Mouse (Mus musculus): Measurements from ENCODE around the gene Arcn1.

The Arcn1 gene

DNA sequence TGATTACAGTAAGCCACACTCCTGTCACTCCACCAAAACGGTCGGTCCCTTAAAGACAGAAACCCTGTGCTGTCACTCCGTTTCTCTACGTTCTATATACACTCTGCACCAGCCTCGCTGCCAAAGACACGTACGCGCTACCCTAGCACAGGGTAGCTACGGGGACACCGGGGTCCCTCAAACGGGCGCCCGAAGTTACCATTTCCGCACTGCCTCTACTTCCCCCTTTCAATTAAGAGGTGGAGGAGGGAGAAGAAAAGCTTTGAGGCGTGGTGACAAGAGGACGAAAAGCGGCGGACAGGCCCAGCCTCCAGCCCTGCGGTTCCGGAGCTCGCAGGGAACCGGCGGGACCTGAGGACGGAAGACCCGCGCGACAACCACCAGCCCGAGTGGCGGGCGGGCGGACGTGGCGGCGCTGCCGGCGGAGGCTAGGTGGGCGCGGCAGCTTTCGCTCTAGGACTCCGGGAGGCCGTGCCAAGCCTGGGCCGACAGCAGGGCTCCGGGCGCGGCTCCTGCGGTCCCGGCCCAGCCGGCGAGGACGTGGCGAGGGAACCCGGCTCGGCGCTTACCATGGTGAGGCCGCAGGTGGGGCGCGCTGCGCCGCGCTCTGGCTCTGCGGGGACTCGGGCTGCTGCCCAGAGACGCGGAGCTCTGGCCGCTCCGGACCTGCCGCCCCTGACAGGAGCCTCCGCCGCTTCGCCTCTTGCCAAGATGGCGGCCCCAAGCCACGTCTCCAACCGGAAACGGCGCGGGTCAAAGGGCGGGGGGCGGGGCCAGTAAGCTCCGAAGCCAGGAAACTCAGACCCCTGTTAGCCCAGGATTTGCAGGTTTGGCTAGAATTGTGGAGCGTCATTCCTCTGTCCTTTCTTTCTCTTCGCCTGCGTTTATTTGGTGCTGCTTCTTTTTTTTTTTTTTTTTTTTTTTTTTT, at the start of gene Arcn1, which contains the start of gene Ift46:
Gene Arcn1 (minus strand): TSS at position 745 of the 928 bp plus-strand sequence.
Gene Ift46 (plus strand): TSS at position 808 of the 928 bp plus-strand sequence.
- peak; percentile 94 for DNase-seq (ENCODE audit: low read depth, low spot score)

DNA sequence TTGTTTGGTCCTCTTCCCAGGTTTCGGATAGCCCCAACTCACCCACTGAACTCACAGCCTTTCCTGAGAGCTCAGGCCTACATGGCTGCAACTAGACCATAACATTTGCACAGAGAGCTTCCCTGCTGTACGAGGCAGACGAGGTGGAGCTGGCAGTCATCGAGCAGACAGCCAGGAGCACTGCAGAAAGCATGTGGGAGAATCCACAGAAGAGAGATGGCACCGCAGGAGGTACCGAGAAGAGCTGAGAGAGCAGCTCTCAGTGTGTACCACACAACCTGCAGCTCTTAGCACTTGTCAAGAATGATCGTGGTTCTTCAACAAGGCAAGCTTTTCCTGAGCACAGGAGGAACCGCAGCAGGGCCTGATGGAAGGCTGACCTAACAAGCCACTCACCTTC, 46.5 kb upstream of the Arcn1 start:
- DNase-seq (ENCODE audit: low read depth, low spot score): no peak

DNA sequence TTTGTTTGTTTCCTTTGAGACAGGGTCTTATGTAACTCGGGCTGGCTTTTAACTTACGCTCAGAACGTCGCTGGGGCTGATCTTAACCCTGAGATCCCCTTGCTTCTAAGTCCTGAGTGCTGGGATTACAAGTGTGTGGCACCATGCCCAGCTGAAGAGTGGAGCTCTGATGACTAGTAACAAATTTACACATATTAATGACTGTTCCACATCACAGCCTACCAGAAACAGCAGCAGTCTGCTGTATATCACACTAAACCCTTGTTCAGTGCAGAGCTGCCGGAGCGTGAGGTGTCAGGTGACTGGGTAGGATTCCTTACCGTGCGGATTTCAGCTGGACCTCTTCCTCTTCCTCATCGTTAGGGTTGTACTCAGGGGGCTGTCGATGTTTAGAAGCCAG, 42.7 kb upstream of the Arcn1 start:
- no peak for DNase-seq (ENCODE audit: low read depth, low spot score)

DNA sequence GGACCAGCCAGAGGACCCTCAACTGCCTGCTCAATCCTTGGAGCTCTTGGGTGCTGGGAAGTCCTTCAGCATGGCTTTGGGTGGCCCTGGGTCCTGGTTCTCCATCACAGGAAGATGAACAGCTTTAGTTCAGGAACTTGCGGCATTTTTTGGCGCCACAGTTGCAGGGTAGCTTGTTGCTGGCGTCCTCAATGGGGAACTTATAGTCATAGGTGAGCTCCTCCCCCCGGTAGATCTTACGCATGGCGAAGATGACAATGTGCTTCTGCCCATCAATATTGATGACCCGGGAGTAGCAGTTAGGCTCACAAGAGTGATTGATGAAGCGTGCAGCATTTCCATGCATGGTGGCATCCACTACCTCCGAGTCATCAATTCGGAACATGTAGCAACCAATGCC, 40.1 kb upstream of the Arcn1 start:
- DNase-seq (ENCODE audit: low read depth, low spot score): no peak

DNA sequence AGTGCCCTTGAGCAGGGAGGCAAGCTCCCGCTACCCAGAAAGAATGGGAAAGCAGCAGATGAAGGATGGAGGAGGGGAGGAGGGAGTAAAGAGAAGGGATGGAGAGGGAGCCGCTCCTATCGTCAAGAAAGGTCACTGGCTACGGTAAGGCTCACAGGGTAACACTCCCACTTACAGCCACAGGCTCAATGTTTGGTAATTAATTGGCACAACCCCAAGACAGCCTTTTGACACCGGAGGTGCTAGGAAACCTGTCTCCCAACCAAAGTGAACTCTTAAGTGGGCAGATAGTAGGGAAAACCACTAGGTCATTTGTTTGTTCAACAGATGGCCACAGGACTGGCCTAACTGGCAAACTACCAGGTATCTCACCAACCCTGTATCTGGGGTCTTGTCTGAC, 39.5 kb upstream of the Arcn1 start:
- DNase-seq (ENCODE audit: low read depth, low spot score): no peak

DNA sequence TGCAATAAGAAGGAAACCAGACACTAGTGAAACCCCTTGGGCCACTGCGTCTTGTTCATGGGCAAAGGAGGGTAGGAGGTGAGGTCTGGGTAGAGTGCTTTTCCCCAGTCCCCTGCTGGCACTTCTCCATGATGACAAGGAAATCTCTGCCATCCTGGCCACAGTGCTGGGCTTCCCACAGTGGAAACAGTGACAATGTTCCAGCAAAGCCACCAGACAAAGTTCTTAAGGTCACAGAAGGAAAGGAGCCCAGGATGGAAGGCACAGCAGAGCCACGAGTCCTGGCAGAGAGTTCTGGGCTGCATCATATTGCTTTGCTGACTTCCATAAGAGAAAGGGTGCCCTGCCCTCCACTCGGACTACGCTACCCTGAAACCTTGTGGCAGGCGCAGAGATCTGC, 37.9 kb upstream of the Arcn1 start:
- DNase-seq (ENCODE audit: low read depth, low spot score): no peak

DNA sequence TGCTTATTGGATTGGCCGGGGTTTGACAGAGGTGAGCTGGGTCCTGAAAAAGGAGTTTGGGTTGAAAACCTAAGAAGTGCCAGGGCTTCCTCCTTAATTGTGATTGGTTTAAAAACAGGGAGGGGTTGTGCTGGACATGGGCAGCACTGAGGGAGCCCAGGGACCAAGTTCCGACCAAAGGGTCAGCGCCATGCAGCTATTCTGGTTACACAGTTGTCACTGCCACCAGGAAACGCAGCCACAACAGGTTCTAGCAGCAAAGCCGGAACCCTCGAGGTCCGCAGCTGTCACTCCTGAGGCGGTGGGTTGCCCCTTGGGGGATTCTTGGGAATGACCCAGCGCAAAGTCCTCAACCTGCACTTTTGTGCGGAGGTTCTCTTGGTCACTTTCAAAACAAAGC, 37.0 kb upstream of the Arcn1 start:
- DNase-seq (ENCODE audit: low read depth, low spot score): no peak

DNA sequence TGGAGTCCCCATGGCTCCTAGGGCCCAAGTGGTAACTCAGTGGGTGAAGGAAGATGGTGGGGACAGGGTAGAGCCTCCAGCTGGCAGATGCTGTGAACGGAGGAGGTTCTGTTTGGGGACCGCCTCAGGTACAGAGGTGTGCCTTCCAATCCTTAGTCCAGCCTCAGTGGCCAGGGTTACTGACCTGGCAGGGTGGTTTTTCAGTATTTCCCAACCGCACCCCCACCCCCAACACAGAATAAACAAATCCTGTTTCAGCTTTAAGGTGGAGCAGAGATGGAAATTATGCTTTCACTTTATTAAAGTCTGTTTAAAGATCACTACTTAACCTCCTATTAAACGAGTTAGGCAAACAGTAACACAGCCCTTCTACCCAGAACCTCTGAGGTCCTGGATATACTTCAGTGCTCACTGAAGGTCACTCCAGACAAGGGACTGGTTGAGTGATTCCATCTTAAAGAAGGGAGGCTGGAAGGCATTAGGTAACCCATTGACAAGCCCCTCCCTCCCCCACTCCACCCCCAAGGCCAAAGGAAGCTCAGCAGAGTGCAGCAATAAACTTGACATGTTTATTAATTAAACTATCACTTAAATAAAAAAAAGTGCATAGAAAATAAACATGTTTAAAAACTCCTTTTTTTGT, 35.3 kb upstream of the Arcn1 start, which contains the start of gene Ttc36:
Gene Ttc36 (minus strand): TSS at position 265 of the 643 bp plus-strand sequence.
- DNase-seq (ENCODE audit: low read depth, low spot score): no peak

DNA sequence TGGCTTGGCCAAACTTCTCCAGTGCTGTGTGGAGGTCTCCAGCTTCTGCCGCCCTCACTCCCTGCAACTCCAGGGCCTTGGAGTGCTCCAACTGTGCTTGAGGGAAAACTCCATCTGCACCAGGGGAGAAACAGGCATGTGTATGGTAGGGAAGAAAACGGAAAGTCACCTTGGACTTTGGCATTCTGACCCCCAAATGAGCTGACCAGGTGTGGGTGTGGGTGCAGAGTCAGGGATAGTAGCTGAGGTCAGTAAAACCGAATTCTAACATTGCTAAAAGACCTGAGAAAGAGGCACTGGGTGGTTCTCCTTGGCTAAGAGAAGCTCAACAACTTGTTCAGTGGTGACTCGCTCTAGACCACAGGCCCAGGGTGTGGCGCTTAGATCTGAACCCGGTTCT, 34.0 kb upstream of the Arcn1 start:
- no peak for DNase-seq (ENCODE audit: low read depth, low spot score)

DNA sequence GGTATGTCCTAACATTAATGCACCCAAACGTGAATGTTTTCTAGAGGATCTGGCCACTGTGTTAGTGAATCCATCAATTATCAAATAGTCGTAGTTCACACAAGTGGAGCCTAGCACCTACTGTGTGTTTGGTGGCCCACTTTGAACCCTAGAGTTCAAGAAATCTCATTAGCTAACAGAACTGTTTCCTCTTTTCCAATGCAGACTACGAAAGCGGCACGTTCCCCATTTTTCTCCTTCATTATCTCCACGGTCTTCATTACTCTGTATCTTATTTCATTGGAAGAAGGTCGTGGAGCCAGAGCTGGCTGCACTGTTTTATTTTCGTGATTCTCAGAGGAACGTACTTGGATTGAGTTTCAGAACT, 32.3 kb upstream of the Arcn1 start:
- DNase-seq (ENCODE audit: low read depth, low spot score): no peak

DNA sequence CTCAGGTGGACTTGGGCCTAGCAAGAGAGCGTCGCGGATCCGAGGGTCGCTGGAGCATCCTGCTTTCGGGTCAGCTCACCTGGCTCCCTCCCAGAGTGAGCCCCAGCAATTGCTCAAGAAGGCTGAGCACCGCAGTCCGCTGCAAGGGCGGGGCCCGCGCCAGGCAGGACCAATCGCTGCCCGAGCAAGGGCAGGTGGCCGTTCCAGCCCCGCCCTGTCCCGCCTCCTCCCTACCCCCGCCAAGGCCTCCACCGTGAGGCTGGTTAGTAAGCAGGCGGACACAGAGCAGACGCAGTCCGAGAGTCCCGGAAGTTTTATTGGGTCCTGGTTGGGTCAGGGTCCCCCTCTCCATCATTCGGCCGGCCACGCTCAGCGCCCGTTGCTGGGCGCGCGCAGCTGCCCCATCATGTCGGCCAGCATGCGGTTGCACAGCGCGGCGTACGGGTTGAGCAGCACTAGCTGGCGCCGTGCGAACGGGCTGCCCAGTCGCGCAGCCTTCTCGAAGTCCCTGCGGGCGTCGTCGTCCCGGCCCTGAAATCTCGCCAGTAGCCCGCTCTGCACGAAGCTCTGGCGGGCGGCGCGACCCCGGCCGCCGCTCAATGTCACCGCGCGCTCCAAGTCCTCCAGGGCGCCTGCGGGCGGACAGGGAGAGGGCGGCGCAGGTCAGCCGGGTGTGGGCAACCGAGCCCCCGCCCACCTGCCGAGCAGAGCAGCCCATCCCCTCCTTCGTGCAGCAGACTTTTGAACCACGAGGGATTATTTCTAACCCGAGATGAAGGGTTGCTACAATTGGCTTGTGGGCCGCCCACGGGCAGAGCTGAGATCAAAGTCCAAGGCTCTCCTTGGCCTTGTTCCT, 31.7 kb upstream of the Arcn1 start, which contains the start of gene Tmem25:
Gene Tmem25 (minus strand): TSS at position 206 of the 856 bp plus-strand sequence.
- DNase-seq (ENCODE audit: low read depth, low spot score): peak; percentile 74

DNA sequence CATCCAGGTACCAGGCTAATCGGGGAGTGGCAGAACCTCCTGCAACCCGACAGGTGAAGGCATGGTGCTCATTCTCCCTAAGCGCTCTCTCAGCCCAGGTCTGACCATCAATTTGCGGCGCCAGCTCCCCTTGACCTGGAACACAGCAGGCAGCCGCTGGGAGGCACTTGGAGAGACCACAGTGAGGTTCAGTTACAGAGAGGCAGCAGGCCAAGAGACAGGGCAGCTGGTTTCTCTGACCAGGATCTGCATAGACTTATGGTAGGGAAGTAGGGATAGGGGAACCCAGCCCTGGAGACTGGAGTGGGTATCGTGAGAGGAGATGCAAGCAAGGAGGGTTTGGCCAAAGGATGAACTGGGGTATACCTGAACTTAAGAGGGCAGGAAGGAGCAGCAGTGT, 30.7 kb upstream of the Arcn1 start:
- DNase-seq (ENCODE audit: low read depth, low spot score): no peak

DNA sequence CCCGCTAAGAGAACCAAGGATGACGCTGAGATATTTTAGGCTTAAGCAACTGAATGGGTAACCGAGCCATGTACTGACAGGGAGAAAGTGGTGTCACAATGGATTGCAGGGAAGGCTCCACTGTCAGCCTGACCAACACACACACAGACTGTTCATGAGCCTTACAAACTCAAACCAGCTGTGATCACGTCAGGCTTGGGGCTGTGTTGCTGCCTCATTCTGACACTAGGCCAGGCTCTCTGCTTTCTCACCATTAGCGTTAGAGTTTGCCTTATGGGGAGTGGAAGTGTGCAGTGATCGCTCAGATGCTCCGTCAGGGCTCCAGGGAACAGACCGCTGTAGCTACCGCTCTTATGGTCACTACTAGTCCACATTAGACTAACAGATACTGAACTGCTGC, 25.2 kb upstream of the Arcn1 start:
- DNase-seq (ENCODE audit: low read depth, low spot score): no peak

DNA sequence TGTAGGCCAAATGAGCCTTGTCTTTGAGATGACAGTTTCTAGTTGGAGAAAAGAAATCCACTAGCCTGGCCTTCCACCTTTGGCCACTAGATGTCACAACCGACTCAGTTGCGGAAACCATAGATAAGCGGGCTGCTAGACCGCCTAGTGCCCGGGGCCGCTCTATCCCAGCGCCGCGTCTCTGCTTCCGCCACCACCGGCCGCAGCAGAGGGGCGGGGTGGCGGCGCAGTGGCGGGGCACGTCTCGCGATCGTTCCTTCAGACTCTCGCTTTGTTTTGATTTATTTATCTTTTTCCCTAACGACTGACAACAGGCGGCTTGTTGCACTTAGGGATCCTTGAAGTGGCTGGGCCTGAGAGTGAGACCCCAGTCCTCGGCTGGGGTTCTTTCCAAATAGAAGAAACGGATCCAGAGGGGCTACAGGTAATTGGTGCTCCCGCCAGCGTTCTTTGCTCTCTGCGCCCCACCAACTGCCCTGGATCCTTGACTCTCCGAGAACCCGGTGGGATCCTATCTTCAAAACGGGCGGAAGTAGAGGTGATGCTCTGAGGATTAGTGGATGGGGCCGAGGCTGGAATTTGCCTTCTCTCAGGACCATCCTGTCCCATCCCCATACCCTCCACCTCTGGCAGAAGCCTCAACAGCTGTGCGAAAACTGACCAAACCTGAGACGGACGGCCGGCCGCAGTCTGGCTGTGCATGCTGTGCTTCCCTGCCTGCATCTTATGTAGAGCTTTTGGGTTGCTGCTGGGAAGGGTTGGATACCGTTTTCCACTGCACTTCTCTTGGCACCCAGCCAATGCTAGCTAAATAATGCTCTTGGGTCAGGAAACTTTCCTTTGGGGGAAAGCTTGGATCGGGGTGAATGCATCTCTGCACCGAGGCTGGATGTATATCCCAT, 5.4 kb upstream of the Arcn1 start:
- DNase-seq (ENCODE audit: low read depth, low spot score): peak; percentile 97

DNA sequence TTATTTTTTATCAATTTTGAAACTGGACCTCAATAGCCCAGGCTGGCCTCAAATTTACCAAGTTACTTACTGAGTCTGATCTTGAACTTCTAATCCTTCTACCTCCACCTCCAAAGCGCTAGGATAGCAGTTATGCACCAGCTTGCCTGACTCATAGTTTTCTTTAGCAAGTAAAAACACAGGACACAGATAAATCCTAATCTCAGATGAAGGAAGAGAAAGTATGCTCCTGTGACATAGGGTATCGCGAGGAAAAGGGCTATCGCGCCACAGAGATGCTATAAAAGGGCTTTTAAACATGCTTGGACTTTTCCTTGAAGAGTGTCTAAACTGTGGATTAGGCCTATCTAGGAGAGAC, 4.7 kb upstream of the Arcn1 start:
- no peak for DNase-seq (ENCODE audit: low read depth, low spot score)

DNA sequence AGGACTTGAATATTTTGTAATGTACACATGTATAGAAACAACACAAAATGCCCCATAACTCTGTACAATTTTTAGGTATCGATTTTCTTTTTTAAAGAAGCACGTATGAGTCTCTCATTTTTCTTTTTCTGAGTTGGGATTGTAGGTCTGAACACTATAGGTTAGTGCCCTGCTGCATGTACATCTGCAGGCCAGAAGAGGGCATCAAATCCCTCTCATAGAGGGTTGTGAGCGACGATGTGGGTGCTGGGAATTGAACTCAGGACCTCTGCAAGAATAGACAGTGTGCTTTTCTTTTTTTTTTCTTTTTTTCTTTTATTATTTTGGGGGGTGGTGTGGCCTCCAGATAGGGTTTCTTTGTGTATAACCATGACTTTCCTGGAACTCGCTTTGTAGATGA, 3.7 kb upstream of the Arcn1 start:
- peak; percentile 36 for DNase-seq (ENCODE audit: low read depth, low spot score)

DNA sequence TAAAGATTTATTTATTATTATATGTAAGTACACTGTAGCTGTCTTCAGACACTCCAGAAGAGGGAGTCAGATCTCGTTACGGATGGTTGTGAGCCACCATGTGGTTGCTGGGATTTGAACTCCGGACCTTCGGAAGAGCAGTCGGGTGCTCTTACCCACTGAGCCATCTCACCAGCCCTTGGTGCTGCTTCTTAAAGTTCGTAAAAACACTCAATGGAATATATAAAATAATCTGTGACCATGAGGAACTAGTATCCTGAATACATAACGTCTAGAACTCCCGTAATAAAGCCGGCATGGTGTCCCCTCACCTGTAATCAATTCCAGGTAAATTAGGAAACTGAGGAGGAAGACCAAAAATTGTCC, 367 bp upstream of the Arcn1 start:
- DNase-seq (ENCODE audit: low read depth, low spot score): peak; percentile 16

DNA sequence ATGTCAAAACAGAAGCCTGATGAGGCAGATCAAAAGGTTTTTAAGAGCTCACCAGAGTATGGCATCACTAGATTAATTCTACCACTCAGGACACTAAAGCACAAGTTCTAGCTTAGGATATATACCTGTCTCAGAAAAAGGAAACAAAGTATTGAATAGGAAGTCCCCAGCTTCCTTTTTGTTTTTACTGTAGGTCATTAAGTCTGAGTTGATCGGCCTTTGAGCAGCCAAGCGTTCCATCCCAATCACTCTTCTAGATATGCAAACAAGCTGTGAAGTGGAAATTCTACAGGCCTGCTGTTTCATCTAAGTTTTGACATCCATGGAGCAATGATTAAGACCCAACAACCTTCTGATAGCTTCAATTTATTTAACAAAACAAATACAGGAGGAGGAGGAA, 6.8 kb downstream of the Arcn1 start:
- no peak for DNase-seq (ENCODE audit: low read depth, low spot score)

DNA sequence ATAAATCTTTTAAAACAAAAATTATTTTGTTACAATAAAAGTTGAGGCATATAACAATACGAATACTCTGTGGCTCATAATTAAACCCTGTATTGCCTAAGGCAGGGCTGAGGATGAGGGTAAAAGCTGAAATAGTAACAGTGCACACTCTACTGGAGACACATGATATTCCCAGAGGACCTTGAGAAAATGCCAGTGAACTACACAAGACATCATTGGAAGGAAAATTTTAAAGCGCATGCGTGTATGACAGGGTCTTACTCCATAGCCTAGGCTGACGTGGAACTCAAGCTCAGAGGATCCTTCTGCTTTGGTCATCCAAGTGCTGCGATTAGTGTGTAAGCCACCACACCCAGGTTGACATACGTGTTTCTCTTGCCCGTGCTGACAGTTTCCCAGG, 19.2 kb downstream of the Arcn1 start:
- no peak for DNase-seq (ENCODE audit: low read depth, low spot score)

DNA sequence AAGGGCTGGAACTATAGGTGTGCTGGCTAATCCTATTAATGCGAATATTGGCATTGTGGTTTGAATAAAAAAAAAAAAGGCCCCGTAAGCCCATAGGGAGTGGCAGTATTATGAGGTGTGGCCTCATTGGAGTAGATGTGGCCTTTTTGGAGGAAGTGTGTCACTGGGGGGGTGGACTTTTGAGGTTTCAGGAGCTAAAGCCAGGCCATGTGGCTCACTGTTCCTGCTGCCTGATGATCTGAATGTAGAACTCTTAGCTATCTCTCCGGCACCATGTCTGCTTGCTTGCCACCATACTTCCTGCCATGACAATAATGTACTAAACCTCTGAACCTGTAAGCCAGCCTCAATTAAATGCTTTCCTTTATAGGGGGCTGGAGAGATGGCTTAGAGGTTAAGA, 20.3 kb downstream of the Arcn1 start:
- no peak for DNase-seq (ENCODE audit: low read depth, low spot score)

DNA sequence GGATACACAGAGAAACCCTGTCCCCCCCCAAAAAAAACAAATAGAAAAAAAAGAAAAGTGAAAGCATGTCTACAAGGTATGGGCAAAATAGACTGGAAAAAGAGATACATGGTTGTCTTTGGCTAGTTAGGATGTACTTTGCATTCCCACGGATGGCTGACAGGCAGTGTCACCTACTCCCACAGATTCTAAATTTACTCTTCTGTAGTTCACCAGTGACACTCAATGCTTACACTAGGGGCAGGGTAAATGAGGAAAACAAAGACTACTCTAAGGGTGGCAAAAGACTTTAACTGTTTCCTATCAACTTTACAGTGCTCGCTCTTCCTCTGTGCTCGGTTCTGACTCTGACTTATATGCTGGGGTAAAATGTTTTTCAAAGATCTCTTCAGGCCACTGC, 21.0 kb downstream of the Arcn1 start:
- no peak for DNase-seq (ENCODE audit: low read depth, low spot score)
